Mouse (Mus musculus) hindbrain, embryonic 13.5 days (tissue): Measurements from ENCODE around the gene Mfsd8. TPM values are rescaled to one million over a fixed set of nuclear protein-coding genes. Genes with fewer than 3 reads are reported as not detected.
"Not testable (repeated sequence)": the region's sequence is repeated elsewhere in the genome, so short reads cannot be mapped to it uniquely, and the experiment has no call there.

Experiments used
- ATAC-seq: fragments of 200-750 bp; cut with Nextera tagmentation; 2 replicates; pipeline ENCODE4 v1.8.0; 2017; ENCODE audit warnings: moderate TSS enrichment; ENCODE audit not compliant: low FRiP score
- H3K27ac ChIP-seq: fragments of 300-500 bp; sonication (generic); 2 replicates; pipeline ENCODE4 v1.5.1; 2015; ENCODE audit warnings: inconsistent platforms, mild to moderate bottlenecking, moderate library complexity
- H3K27me3 ChIP-seq: fragments of 300-500 bp; sonication (generic); 2 replicates; pipeline ENCODE4 v1.6.1; 2015; ENCODE audit warnings: mild to moderate bottlenecking, inconsistent platforms
- H3K36me3 ChIP-seq: fragments of 300-500 bp; sonication (generic); 2 replicates; pipeline ENCODE4 v1.6.1; 2015; ENCODE audit warnings: mild to moderate bottlenecking, inconsistent platforms
- H3K4me1 ChIP-seq: fragments of 300-500 bp; sonication (generic); replicated peaks from 2 replicates; pipeline ENCODE4 v1.6.1; 2015; ENCODE audit warnings: inconsistent platforms
- H3K4me2 ChIP-seq: fragments of 300-500 bp; sonication (generic); 2 replicates; pipeline ENCODE4 v1.6.1; 2015; ENCODE audit warnings: inconsistent platforms, mild to moderate bottlenecking, moderate library complexity
- H3K4me3 ChIP-seq: fragments of 300-500 bp; sonication (generic); 2 replicates; pipeline ENCODE4 v1.5.1; 2015; ENCODE audit warnings: mild to moderate bottlenecking, inconsistent platforms
- H3K9ac ChIP-seq: fragments of 300-500 bp; sonication (generic); 2 replicates; pipeline ENCODE4 v1.6.1; 2015; ENCODE audit warnings: mild to moderate bottlenecking, inconsistent platforms
- H3K9me3 ChIP-seq: fragments of 300-500 bp; sonication (generic); 2 replicates; pipeline ENCODE4 v1.6.1; 2016; ENCODE audit warnings: inconsistent platforms
- WGBS: fragments of 180-500 bp; shearing (Covaris S2); methylation state at CpG from one replicate; pipeline ENCODE4 v1.1.7; 2015; 5-methylcytosine and 5-hydroxymethylcytosine counted together
- polyA plus RNA-seq: library from polyadenylated mRNA; unstranded; fragments of >200 nt; fragmentation: Nextera tagmentation; extraction: Ambion mirVana; gene quantifications from 2 replicates; pipeline ENCODE4 v1.2.1, GENCODE M21; 2015

Mfsd8 gene
- 12.5 and 13.0 TPM in 2 replicates for polyA plus RNA-seq

DNA sequence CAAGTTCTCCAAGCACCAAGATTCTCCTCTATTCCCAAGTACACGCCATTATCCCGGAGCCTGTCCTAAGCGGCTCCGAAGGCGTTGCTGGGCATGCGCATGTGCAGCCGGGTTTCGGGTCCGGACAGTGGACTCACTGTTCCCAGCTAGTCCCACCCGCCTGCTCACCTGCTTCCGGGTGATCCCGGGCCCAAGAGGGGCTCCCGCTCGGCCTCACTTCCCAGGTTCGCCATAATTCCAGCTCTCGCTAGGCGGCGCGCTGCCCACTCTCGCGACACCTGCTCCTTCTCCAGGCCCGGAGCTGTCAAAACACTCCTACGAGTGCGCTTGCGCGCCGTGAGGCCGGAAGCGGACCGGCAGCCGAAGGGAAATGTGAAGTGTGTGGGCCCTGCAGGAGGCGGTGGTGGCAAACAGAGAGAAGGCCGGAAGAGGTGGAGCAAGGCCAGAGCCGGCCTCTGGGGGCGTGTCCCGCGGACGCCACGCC lies at the start of gene Mfsd8:
Mfsd8 (minus strand) TSS at position 414 of the 484 bp plus-strand sequence.
- Histone ChIP-seq H3K27ac (peak within 1 kb of the TSS; percentile 88), H3K4me3 (peak within 1 kb of the TSS; percentile 53), H3K4me2 (peak within 1 kb of the TSS; percentile 68), H3K9ac (peak within 1 kb of the TSS; percentile 75)
- ATAC-seq, result peak; percentile 99
- H3K9me3 ChIP-seq, H3K36me3 ChIP-seq, H3K4me1 ChIP-seq, H3K27me3 ChIP-seq: not testable (repeated sequence)
- 0% methylated on average over 37 of the region's 39 CpGs for WGBS

DNA sequence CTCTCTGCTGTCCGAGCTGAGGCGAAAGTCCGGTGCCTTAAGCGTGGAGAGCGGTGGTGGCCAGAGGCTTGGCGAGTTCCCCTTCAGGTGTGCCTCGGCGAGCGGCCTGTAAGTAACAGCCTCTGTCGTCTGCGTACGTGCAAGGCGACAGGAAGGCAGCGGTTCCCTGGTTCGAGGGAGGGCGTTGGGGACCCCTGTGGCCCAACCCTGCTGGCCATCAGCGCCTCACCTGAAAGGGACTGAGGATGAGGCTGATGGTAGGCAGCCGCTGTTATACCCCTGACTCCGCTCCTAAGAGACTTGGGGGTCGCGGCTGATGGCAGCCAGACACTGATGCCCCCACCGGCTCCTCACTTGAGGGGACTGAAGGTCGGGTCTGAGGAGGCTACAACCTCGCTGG lies 47.6 kb upstream of the Mfsd8 start:
- peaks cover 10% of the 10 kb centered on the region for H3K4me1 ChIP-seq
- H3K9me3 ChIP-seq, H3K36me3 ChIP-seq, H3K27me3 ChIP-seq, ATAC-seq: not testable (repeated sequence)
- 2% methylated on average over 19 of the region's 24 CpGs for WGBS
- peak overlapping the region; percentile 64 for H3K27ac ChIP-seq
- H3K4me3 ChIP-seq, result peak overlapping the region; percentile 55
- peak overlapping the region; percentile 77 for H3K9ac ChIP-seq
- H3K4me2 ChIP-seq, result peak overlapping the region; percentile 71

DNA sequence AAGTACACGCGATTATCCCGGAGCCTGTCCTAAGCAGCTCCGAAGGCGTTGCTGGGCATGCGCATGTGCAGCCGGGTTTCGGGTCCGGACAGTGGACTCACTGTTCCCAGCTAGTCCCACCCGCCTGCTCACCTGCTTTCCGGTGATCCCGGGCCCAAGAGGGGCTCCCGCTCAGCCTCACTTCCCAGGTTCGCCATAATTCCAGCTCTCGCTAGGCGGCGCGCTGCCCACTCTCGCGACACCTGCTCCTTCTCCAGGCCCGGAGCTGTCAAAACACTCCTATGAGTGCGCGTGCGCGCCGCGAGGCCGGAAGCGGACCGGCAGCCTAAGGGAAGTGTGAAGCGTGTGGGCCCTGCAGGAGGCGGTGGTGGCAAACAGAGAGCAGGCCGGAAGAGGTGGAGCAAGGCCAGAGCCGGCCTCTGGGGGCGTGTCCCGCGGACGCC lies 47.2 kb upstream of the Mfsd8 start:
- peak overlapping the region; percentile 55 for H3K4me3 ChIP-seq
- peak overlapping the region; percentile 82 for H3K27ac ChIP-seq
- WGBS, result 0% methylated on average over 37 of the region's 38 CpGs
- H3K9me3 ChIP-seq, H3K36me3 ChIP-seq, H3K27me3 ChIP-seq: not testable (repeated sequence)
- H3K4me2 ChIP-seq, result peak overlapping the region; percentile 56
- H3K9ac ChIP-seq, result peak overlapping the region; percentile 76
- peak; percentile 100 for ATAC-seq
- H3K4me1 ChIP-seq, result peaks cover 10% of the 10 kb centered on the region

DNA sequence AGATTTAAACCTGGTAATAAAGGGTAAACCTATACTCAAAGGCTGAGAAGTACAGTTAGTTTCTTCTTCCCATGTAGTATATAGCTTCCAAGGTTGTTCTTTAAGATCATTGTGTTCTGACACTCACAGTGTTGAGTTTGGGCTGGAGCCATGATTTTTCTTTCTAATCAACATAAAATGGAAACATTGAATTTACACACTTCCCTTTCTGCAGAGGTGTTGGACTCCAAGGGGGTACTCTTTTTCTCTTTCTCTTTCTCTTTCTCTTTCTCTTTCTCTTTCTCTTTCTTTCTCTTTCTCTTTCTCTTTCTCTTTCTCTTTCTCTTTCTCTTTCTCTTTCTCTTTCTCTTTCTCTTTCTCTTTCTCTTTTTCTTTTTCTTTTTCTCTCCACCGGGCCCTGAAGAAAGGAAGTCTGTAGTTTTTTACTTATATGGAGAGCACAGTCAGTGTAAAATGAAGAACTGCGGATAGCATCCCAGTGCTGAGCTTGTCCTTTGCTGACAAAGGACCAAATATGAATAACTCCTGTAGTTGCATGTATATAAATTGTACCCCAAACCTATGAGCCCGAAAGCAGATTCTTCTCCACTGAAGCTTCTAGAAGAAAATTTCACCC lies 6.5 kb upstream of the Mfsd8 start:
- H3K9me3 ChIP-seq, H3K4me2 ChIP-seq, H3K27me3 ChIP-seq, H3K36me3 ChIP-seq, H3K9ac ChIP-seq, ATAC-seq, H3K27ac ChIP-seq, H3K4me3 ChIP-seq, H3K4me1 ChIP-seq: not testable (repeated sequence)
- 92% methylated on average over 3 of the region's 3 CpGs for WGBS

DNA sequence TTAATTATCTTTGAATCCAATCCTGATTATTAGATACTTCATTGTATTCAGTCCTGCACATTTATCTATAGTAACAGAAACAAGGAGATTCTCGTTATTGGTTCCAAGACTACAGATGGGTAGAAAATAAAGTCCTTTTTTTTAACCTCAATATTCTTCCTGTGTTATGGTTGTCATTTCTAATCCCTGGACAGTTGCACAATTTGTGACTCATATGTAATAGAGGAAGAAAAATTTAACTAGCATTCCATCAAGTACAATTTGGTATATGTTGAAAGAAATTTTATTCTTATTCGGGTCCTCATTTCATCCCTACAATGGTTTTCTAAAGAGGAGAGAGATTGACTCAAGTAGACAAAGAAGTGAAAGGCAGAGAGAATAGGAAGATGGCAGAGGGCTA lies 1.2 kb upstream of the Mfsd8 start:
- ATAC-seq, H3K4me3 ChIP-seq, H3K9me3 ChIP-seq, H3K27ac ChIP-seq, H3K4me1 ChIP-seq, H3K36me3 ChIP-seq, H3K27me3 ChIP-seq, H3K9ac ChIP-seq: not testable (repeated sequence)
- 94% methylated on average over 2 of the region's 2 CpGs for WGBS
- H3K4me2 ChIP-seq, result peak overlapping the region; percentile 68

DNA sequence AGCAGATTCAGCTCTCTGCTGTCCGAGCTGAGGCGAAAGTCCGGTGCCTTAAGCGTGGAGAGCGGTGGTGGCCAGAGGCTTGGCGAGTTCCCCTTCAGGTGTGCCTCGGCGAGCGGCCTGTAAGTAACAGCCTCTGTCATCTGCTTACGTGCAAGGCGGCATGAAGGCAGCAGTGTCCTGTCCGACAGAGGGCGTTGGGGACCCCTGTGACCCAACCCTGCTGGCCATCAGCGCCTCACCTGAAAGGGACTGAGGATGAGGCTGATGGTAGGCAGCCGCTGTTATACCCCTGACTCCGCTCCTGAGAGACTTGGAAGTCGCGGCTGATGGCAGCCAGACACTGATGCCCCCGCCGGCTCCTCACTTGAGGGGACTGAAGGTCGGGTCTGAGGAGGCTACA lies 332 bp upstream of the Mfsd8 start:
- not testable (repeated sequence) for H3K9me3 ChIP-seq, ATAC-seq, H3K36me3 ChIP-seq, H3K27me3 ChIP-seq, H3K4me1 ChIP-seq
- Histone ChIP-seq H3K27ac (peak overlapping the region; percentile 79), H3K4me2 (peak overlapping the region; percentile 68), H3K9ac (peak overlapping the region; percentile 75), H3K4me3 (peak overlapping the region; percentile 53)
- WGBS, result 0% methylated on average over 16 of the region's 21 CpGs

DNA sequence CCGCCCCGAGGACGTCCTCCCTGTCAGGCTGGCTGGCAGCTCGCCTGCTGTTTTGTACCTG lies 101 bp upstream of the Mfsd8 start, which contains the start of gene Abhd18:
Abhd18 (plus strand) TSS at position 14 of the 61 bp plus-strand sequence.
- not testable (repeated sequence) for H3K27me3 ChIP-seq, H3K36me3 ChIP-seq, H3K9me3 ChIP-seq, ATAC-seq, H3K4me1 ChIP-seq
- WGBS, result no CpG with 5 or more reads among the region's 4 CpGs
- H3K9ac ChIP-seq, result peak within 1 kb of the TSS; percentile 75
- peak within 1 kb of the TSS; percentile 88 for H3K27ac ChIP-seq
- H3K4me2 ChIP-seq, result peak within 1 kb of the TSS; percentile 68
- H3K4me3 ChIP-seq, result peak within 1 kb of the TSS; percentile 53

DNA sequence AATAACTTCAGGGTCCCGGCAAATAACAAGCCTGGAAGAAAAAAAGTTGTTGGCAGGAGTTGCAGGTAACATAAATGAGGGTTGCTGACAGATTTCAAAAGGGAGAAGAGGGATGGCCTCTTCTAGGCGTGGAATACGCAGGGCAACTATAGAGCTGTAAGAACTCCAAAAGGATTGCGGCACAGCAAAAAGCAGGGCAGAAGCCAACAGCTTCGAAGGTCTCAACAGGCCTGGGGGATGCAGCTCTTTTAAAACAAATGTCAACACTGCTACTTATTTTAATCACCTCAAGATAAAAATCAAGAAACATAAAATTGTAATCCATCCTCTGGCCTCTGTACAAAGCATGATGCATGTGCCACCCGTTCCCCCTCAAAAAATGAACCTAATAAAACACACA lies 1.2 kb downstream of the Mfsd8 start:
- 82% methylated on average over 6 of the region's 6 CpGs for WGBS
- not testable (repeated sequence) for H3K36me3 ChIP-seq, H3K4me1 ChIP-seq, H3K27me3 ChIP-seq, ATAC-seq, H3K27ac ChIP-seq, H3K9me3 ChIP-seq
- peak overlapping the region; percentile 61 for H3K4me2 ChIP-seq
- H3K4me3 ChIP-seq, result peak overlapping the region; percentile 53
- peak overlapping the region; percentile 46; the same call in 1 of the 2 replicates for H3K9ac ChIP-seq

DNA sequence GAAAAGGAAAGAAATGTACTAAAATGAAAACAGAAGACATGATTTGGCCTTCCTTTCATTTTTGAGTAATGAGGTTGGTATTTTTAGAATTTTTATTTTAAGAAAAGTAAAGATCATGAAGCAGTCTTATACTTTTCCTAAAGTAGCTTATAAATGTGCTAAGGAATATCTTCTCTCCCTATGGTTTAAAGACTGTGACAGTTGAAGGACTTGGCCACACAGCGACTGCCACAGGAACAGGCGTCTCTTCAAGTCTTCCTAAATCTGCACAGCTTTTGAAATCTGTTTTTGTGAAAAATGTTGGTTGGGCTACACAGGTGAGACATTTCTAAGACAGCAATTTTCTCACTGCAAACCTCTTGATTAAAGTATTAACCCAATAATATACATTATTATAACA lies 33.4 kb downstream of the Mfsd8 start:
- Histone ChIP-seq H3K9me3 (no peaks in the 10 kb centered on the region), H3K36me3 (peaks cover 56% of the 10 kb centered on the region), H3K4me3 (no peak overlapping the region), H3K9ac (no peak overlapping the region), H3K4me2 (no peak overlapping the region), H3K27ac (no peak overlapping the region), H3K4me1 (no peaks in the 10 kb centered on the region), H3K27me3 (no peaks in the 10 kb centered on the region)
- WGBS, result 94% methylated on average over 2 of the region's 2 CpGs
- no peak for ATAC-seq

DNA sequence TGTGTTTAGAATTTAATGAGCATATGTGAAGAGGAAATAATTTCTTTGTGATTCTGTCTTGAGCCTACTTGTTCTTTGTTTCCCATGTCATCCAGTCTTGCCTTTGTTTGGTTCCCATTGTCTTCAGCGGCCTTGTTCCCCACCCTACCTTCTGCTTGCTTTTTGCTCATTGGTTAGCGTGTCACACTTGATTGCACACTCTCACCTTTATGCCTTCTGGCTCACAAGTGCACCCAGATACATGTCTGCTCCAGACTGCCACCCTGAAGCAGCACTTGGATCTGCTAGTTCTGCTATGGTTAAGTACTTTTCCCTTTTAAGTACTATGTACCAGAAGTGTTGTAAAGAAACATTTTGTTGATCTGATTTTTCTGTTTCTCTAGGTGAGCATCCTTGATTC lies 36.8 kb downstream of the Mfsd8 start:
- Histone ChIP-seq H3K27me3 (no peaks in the 10 kb centered on the region), H3K4me3 (no peak overlapping the region), H3K9me3 (no peaks in the 10 kb centered on the region), H3K9ac (no peak overlapping the region), H3K4me1 (no peaks in the 10 kb centered on the region), H3K27ac (no peak overlapping the region), H3K4me2 (no peak overlapping the region), H3K36me3 (peaks cover 50% of the 10 kb centered on the region)
- ATAC-seq, result no peak
- 51% methylated on average over 2 of the region's 2 CpGs for WGBS

DNA sequence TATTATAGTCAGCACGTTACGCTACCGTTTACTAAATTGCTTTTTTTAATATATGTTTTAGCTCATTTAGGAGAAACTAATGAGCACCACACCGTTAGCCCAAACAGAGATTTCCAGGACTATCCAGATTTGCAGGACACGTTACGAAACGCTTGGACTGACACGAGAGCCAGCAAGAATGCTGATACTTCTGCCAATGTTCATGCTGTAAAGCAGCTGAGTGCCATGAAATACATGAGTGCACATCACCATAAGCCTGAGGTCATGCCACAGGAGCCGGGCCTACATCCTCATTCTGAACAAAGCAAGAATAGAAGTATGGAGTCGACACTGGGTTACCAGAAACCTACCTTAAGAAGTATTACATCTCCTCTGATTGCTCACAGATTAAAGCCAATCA lies 38.0 kb downstream of the Mfsd8 start:
- no peaks in the 10 kb centered on the region for H3K9me3 ChIP-seq
- H3K9ac ChIP-seq, result no peak overlapping the region
- WGBS, result 93% methylated on average over 10 of the region's 10 CpGs
- no peak overlapping the region for H3K4me2 ChIP-seq
- no peaks in the 10 kb centered on the region for H3K27me3 ChIP-seq
- H3K4me3 ChIP-seq, result no peak overlapping the region
- H3K27ac ChIP-seq, result no peak overlapping the region
- peaks cover 39% of the 10 kb centered on the region for H3K36me3 ChIP-seq
- no peak for ATAC-seq
- H3K4me1 ChIP-seq, result no peaks in the 10 kb centered on the region

DNA sequence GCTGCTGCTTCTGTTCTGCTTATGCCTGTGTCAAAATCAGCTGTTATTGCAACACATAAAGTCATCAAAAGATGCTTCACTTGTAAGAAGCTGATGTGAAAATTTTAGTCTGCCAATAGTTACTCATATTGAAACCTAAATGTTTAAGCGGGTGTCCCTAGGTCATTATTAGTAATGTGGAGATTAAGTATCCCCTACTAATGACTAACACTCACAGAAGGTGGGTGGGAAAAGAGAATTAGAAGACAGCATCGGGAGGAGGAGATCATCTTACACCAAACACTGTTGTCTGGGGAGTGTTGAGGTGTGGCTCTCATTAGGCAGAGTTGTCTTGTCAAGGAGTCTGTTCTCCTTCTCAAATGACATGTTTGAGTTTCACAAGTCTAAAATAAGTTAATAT lies 39.8 kb downstream of the Mfsd8 start:
- no peak overlapping the region for H3K4me2 ChIP-seq
- WGBS, result 72% methylated on average over 2 of the region's 2 CpGs
- H3K36me3 ChIP-seq, result peaks cover 31% of the 10 kb centered on the region
- no peaks in the 10 kb centered on the region for H3K9me3 ChIP-seq
- H3K27me3 ChIP-seq, result no peaks in the 10 kb centered on the region
- no peak overlapping the region for H3K27ac ChIP-seq
- H3K4me1 ChIP-seq, result 0 out of 2 replicates have a peak, but pooled peaks cover 3% of the 10 kb centered on the region
- H3K4me3 ChIP-seq, result no peak overlapping the region
- H3K9ac ChIP-seq, result no peak overlapping the region
- no peak for ATAC-seq

DNA sequence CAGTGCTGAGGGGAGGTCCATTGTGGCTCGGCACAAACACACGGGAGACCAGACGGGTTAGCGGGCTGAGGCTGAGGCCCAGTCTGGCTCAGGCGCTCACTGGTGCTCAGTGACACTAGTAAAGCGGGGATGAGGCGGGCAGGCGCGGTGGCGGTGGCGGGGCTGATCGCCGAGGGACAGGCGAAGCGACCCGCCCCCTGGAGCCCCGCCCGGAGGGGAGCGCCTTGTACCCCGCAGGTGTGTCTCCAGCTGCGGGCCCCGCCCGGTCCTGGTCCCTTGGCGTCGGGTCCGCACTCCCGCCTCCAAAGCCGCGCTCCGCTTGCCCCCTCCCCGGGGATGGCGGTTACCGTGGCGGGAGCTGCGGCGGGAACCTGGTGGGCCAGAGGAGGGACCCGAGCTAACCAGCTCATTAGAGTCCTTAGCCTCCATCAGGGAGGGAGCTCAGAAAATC lies 46.3 kb downstream of the Mfsd8 start:
- peak overlapping the region; percentile 98 for H3K4me2 ChIP-seq
- peak overlapping the region; percentile 60 for H3K27ac ChIP-seq
- under 1% methylated on average over 37 of the region's 37 CpGs for WGBS
- H3K9ac ChIP-seq, result peak overlapping the region; percentile 86
- H3K9me3 ChIP-seq, result no peaks in the 10 kb centered on the region
- H3K4me3 ChIP-seq, result peak overlapping the region; percentile 91
- H3K36me3 ChIP-seq, result peaks cover 14% of the 10 kb centered on the region
- H3K27me3 ChIP-seq, result no peaks in the 10 kb centered on the region
- peak; percentile 90 for ATAC-seq
- peaks cover 12% of the 10 kb centered on the region for H3K4me1 ChIP-seq
